Mouse (Mus musculus): ENCODE data around the gene Zbed6. TPM values are rescaled to one million over a fixed set of nuclear protein-coding genes. Genes with fewer than 3 reads are reported as not detected.
A peak's percentile ranks its signal among the peaks of the same experiment; 100 is the strongest.

Gene Zbed6
- polyA plus RNA-seq, 1 experiment = 36.9 TPM

DNA sequence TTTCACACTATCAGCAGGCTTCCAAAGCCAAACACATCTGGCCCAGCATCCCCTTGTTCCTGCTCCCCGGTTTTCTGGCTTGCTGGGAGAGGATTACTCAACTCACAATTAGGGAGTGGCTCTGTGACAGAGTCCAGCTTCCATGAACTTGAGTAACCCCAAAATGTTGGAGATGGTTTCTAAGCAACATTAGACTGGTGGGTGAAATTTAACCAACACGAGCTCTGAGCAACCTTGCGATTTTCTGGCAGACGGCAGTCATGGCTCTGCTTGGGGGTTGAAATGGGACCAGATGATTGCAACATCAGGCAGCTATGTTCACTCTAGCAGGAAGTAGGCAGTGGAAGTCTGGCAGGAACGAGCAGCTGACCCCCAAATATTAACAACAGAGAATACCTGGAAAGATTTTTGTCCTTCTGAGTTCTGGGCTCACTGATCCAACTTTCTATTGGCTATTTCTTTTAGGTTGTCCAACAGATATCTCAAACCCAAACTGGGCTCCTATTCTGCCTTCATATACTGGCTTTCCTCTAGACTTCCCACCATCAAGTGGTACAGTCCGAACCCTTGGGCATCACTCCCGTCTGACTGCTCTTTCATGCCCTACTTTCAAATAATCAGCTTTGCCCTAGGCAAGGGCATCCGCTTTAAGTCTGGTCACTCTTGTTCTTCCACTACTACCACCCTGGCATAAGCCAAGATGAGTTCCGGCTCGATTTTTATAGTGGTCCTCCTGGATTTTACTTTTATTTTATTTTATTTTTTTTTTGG lies 25.2 kb upstream of the Zbed6 start:
- no peak for TF ChIP-seq EP300 (IDR thresholded peaks at IDR 0.05; ENCODE audit: insufficient read depth, low read depth, low read length)
- TF ChIP-seq POLR2A (IDR thresholded peaks at IDR 0.05; ENCODE audit: insufficient read depth, low read length) = no peak
- TF ChIP-seq CTCF (IDR thresholded peaks at IDR 0.05; ENCODE audit: low read depth, low read length) = no peak
- Histone ChIP-seq H3K27ac (ENCODE audit: insufficient read depth, low read length) (no peak overlapping the region), H3K4me1 (ENCODE audit: control insufficient read depth, insufficient read depth, low read length) (peaks cover 2% of the 10 kb centered on the region), H3K9ac (ENCODE audit: low read depth, poor library complexity, severe bottlenecking) (no peak overlapping the region), H3K36me3 (ENCODE audit: control insufficient read depth, insufficient read depth, low read length, poor library complexity, severe bottlenecking) (no peaks in the 10 kb centered on the region), H3K9me3 (replicated peaks; ENCODE audit: control insufficient read depth, insufficient read depth, low read length, poor library complexity, severe bottlenecking) (no peaks in the 10 kb centered on the region), H3K4me3 (ENCODE audit: low read depth, low read length) (no peak overlapping the region), H3K27me3 (ENCODE audit: control insufficient read depth, insufficient read depth, low read length, poor library complexity, severe bottlenecking) (no peaks in the 10 kb centered on the region)

DNA sequence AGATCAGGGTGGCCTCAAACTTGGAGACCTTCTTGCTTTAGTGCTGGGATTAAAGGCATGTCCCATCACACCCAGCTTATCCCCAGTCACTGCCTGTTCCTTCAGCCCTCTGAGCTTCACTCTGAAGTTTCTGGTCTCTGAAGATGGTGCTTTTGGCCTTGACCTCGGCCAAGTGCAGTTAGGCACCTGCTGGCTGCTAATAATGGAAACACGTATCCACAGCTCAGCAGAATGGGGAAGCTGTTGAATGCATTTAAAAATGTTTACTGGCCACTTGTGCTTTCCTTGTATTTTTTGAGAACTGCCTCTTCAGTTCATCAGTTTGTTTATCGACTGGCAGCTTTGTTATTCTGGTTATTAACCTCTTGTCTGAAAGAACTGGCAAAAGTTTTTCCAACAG lies 11.1 kb upstream of the Zbed6 start:
- H3K9ac ChIP-seq (ENCODE audit: low read depth, poor library complexity, severe bottlenecking) = peak overlapping the region; percentile 23
- 0 out of 2 replicates have a peak overlapping the region, but pooled peaks have one; percentile 30 for H3K4me3 ChIP-seq (ENCODE audit: low read depth, low read length)
- TF ChIP-seq CTCF (IDR thresholded peaks at IDR 0.05; ENCODE audit: low read depth, low read length) (no peak), POLR2A (IDR thresholded peaks at IDR 0.05; ENCODE audit: insufficient read depth, low read length) (no peak), EP300 (IDR thresholded peaks at IDR 0.05; ENCODE audit: insufficient read depth, low read depth, low read length) (peak; percentile 71; the same call in 1 of the 2 replicates)
- H3K36me3 ChIP-seq (ENCODE audit: control insufficient read depth, insufficient read depth, low read length, poor library complexity, severe bottlenecking) = peaks cover 7% of the 10 kb centered on the region
- H3K4me1 ChIP-seq (ENCODE audit: control insufficient read depth, insufficient read depth, low read length) = peaks cover 2% of the 10 kb centered on the region
- no peaks in the 10 kb centered on the region for H3K9me3 ChIP-seq (replicated peaks; ENCODE audit: control insufficient read depth, insufficient read depth, low read length, poor library complexity, severe bottlenecking)
- H3K27ac ChIP-seq (ENCODE audit: insufficient read depth, low read length) = peak overlapping the region; percentile 89
- no peaks in the 10 kb centered on the region for H3K27me3 ChIP-seq (ENCODE audit: control insufficient read depth, insufficient read depth, low read length, poor library complexity, severe bottlenecking)

DNA sequence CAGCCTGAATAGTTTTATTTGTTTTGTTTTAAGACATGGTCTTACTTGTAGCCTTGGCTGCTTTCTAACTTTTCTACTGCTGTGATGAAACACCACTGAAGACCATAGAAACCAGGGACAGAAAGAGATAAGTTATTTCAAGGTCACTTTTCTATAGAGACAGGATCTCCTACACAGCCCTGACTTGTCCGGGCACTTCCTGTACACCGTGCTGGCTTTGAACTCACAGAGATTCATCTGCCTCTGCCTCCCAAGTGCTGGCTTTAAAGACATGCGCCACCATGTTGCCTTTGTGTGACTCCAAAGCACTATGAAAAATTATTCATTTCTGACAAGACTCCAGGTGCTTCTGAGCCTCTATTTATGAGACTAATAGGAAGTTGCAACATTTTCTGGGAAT lies 10.6 kb upstream of the Zbed6 start:
- H3K36me3 ChIP-seq (ENCODE audit: control insufficient read depth, insufficient read depth, low read length, poor library complexity, severe bottlenecking) = peaks cover 7% of the 10 kb centered on the region
- peak overlapping the region; percentile 99 for H3K9ac ChIP-seq (ENCODE audit: low read depth, poor library complexity, severe bottlenecking)
- no peak overlapping the region for H3K4me3 ChIP-seq (ENCODE audit: low read depth, low read length)
- H3K4me1 ChIP-seq (ENCODE audit: control insufficient read depth, insufficient read depth, low read length) = peaks cover 2% of the 10 kb centered on the region
- H3K9me3 ChIP-seq (replicated peaks; ENCODE audit: control insufficient read depth, insufficient read depth, low read length, poor library complexity, severe bottlenecking) = no peaks in the 10 kb centered on the region
- H3K27me3 ChIP-seq (ENCODE audit: control insufficient read depth, insufficient read depth, low read length, poor library complexity, severe bottlenecking) = no peaks in the 10 kb centered on the region
- TF ChIP-seq EP300 (IDR thresholded peaks at IDR 0.05; ENCODE audit: insufficient read depth, low read depth, low read length) (peak; percentile 71; the same call in 1 of the 2 replicates), POLR2A (IDR thresholded peaks at IDR 0.05; ENCODE audit: insufficient read depth, low read length) (no peak)
- H3K27ac ChIP-seq (ENCODE audit: insufficient read depth, low read length) = peak overlapping the region; percentile 98

DNA sequence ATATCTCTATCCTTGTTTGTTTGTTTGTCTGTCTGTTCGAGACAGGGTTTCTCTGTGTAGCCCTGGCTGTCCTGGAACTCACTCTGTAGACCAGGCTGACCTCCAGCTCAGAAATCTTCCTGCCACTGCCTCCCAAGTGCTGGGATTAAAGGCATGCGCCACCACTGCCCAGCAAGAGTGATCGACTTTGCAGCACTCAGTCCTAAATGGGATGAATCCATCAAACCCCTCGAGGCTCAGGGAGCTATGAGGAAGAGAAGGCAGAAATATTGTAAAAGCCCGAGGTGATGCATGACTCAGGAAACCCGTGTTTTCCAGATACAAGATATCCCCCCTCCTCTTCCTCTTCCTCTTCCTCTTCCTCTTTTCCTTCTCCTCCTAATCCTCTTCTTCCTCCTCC lies 10.1 kb upstream of the Zbed6 start:
- Histone ChIP-seq H3K9me3 (replicated peaks; ENCODE audit: control insufficient read depth, insufficient read depth, low read length, poor library complexity, severe bottlenecking) (no peaks in the 10 kb centered on the region), H3K4me1 (ENCODE audit: control insufficient read depth, insufficient read depth, low read length) (peaks cover 2% of the 10 kb centered on the region), H3K36me3 (ENCODE audit: control insufficient read depth, insufficient read depth, low read length, poor library complexity, severe bottlenecking) (peaks cover 7% of the 10 kb centered on the region), H3K27me3 (ENCODE audit: control insufficient read depth, insufficient read depth, low read length, poor library complexity, severe bottlenecking) (no peaks in the 10 kb centered on the region), H3K9ac (ENCODE audit: low read depth, poor library complexity, severe bottlenecking) (peak overlapping the region; percentile 99), H3K27ac (ENCODE audit: insufficient read depth, low read length) (peak overlapping the region; percentile 98), H3K4me3 (ENCODE audit: low read depth, low read length) (no peak overlapping the region)
- TF ChIP-seq EP300 (IDR thresholded peaks at IDR 0.05; ENCODE audit: insufficient read depth, low read depth, low read length) (no peak), POLR2A (IDR thresholded peaks at IDR 0.05; ENCODE audit: insufficient read depth, low read length) (no peak), CTCF (IDR thresholded peaks at IDR 0.05; ENCODE audit: low read depth, low read length) (no peak)

DNA sequence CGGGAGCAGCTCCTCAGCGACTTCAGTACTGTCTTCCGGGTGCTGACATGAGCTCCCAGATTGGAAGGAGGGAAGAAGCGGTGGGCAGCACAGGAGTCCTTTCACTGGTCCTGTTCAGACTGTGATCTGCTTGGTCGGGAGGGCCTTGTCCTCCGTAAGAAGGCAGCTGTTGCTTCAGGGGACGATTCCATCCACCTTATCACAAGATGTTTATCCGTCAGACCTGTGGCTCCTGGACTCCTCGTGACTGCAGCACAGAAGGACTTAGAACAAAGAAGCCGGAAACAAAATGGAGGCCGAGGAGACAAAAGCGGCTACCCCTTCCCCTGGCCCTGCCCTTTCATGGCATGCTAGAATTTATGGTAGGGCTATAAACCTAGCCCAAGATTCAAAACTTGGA lies 9.5 kb upstream of the Zbed6 start:
- H3K4me3 ChIP-seq (ENCODE audit: low read depth, low read length) = peak overlapping the region; percentile 88
- peaks cover 2% of the 10 kb centered on the region for H3K4me1 ChIP-seq (ENCODE audit: control insufficient read depth, insufficient read depth, low read length)
- H3K27me3 ChIP-seq (ENCODE audit: control insufficient read depth, insufficient read depth, low read length, poor library complexity, severe bottlenecking) = no peaks in the 10 kb centered on the region
- peaks cover 7% of the 10 kb centered on the region for H3K36me3 ChIP-seq (ENCODE audit: control insufficient read depth, insufficient read depth, low read length, poor library complexity, severe bottlenecking)
- H3K27ac ChIP-seq (ENCODE audit: insufficient read depth, low read length) = peak overlapping the region; percentile 98
- H3K9me3 ChIP-seq (replicated peaks; ENCODE audit: control insufficient read depth, insufficient read depth, low read length, poor library complexity, severe bottlenecking) = no peaks in the 10 kb centered on the region
- no peak for TF ChIP-seq CTCF (IDR thresholded peaks at IDR 0.05; ENCODE audit: low read depth, low read length)
- peak; percentile 98 for TF ChIP-seq EP300 (IDR thresholded peaks at IDR 0.05; ENCODE audit: insufficient read depth, low read depth, low read length)
- TF ChIP-seq POLR2A (IDR thresholded peaks at IDR 0.05; ENCODE audit: insufficient read depth, low read length) = peak; percentile 91
- H3K9ac ChIP-seq (ENCODE audit: low read depth, poor library complexity, severe bottlenecking) = peak overlapping the region; percentile 99

DNA sequence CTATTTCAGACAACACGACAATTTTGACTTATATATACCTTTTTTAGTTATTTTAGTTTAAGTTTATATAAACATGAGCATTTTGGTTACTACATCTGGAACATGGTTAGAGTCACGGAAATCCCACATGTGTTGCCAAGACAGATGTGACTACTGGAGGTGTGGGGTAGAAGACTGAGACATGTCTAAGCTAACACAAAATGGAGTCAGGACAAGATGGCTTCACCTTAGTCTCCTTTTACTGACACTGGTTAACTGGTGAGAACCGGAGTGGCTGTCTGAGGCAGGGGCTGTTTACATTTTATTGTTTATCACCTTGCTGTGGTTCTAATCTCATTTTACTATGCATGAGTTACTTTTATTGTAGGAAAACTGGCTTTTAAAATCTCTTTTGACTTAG lies 7.9 kb upstream of the Zbed6 start:
- Histone ChIP-seq H3K27ac (ENCODE audit: insufficient read depth, low read length) (peak overlapping the region; percentile 93), H3K9me3 (replicated peaks; ENCODE audit: control insufficient read depth, insufficient read depth, low read length, poor library complexity, severe bottlenecking) (no peaks in the 10 kb centered on the region), H3K4me1 (ENCODE audit: control insufficient read depth, insufficient read depth, low read length) (peaks cover 6% of the 10 kb centered on the region), H3K27me3 (ENCODE audit: control insufficient read depth, insufficient read depth, low read length, poor library complexity, severe bottlenecking) (no peaks in the 10 kb centered on the region), H3K4me3 (ENCODE audit: low read depth, low read length) (peak overlapping the region; percentile 98), H3K9ac (ENCODE audit: low read depth, poor library complexity, severe bottlenecking) (peak overlapping the region; percentile 99), H3K36me3 (ENCODE audit: control insufficient read depth, insufficient read depth, low read length, poor library complexity, severe bottlenecking) (peaks cover 7% of the 10 kb centered on the region)
- TF ChIP-seq EP300 (IDR thresholded peaks at IDR 0.05; ENCODE audit: insufficient read depth, low read depth, low read length) (no peak), CTCF (IDR thresholded peaks at IDR 0.05; ENCODE audit: low read depth, low read length) (no peak), POLR2A (IDR thresholded peaks at IDR 0.05; ENCODE audit: insufficient read depth, low read length) (no peak)
